Mouse (Mus musculus) olfactory bulb, adult 2 months (tissue): ENCODE data around the gene Pkn2.

Experiments used
- CTCF ChIP-seq: fragments of 200-500 bp; IDR thresholded peaks from 2 replicates; pipeline ENCODE4 v1.5.1; 2012; ENCODE audit warnings: low read depth, mild to moderate bottlenecking, low read length, moderate library complexity; ENCODE audit not compliant: insufficient read depth
- POLR2A ChIP-seq: fragments of 200-500 bp; IDR thresholded peaks from 2 replicates; pipeline ENCODE4 v1.6.1; 2012; ENCODE audit warnings: mild to moderate bottlenecking, low read depth, low read length, moderate library complexity; ENCODE audit not compliant: insufficient read depth

DNA sequence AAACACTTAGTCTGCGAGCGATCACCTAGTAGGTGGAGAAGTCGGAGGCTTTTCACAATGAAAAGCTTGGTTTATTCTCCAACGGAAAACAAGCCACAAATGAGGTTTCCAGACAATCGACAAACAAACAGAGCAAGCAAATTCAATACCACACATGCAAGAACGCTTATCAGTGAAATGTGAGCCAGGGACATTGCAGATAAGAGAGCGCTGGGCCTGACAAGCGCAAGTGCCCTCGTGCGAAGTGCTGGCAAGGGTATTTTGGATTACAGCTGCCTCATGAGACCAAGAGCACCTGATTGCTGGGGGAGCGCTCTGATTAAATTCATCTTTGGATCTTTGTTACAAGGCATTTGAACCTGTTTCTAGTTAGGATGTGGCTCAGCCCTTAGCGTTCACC lies 124.0 kb downstream of the Pkn2 start:
- TF ChIP-seq CTCF (no peak), POLR2A (no peak)
